Mouse (Mus musculus): ENCODE results near the gene Ces5a.

DNA sequence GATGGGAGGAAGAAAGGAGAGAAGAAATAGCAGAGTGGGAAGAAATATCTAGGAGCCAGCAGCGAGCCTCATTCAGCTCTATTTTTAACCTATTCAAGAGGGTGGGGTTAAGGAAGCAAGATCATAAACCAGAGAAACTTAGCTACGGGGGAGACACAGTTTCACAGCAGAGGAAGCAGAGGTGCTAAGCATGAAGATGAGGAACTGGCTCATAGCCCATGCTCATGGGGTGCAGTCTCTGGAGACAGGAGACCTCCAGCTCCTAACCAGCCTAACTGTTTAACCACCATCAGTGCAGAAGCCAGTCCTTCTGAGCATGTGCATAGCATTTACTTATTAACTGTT lies 34.5 kb upstream of the Ces5a start:
- TF ChIP-seq JUND (conservative IDR thresholded peaks at IDR 0.05; ENCODE audit: low read depth, low read length) (no peak), E2F4 (IDR thresholded peaks at IDR 0.05; ENCODE audit: insufficient replicate concordance, low read depth, low read length) (no peak), CTCF (conservative IDR thresholded peaks at IDR 0.05 in 1 of 2, IDR thresholded peaks at IDR 0.05 in 1 of 2; ENCODE audit: low read depth in 2 of 2, low read length in 2 of 2) (no peak), NRF1 (IDR thresholded peaks at IDR 0.05; ENCODE audit: low read depth, low read length) (no peak), ZNF384 (IDR thresholded peaks at IDR 0.05; ENCODE audit: low read depth, low read length) (no peak), ZKSCAN1 (IDR thresholded peaks at IDR 0.05; ENCODE audit: borderline replicate concordance, low read depth, low read length) (no peak), POLR2A (IDR thresholded peaks at IDR 0.05; ENCODE audit: low read depth, low read length) (no peak), ELF1 (IDR thresholded peaks at IDR 0.05; ENCODE audit: low read depth, low read length) (no peak)
